14 mouse cellular contexts compared by ENCODE assay signal in the genomic region with DNA sequence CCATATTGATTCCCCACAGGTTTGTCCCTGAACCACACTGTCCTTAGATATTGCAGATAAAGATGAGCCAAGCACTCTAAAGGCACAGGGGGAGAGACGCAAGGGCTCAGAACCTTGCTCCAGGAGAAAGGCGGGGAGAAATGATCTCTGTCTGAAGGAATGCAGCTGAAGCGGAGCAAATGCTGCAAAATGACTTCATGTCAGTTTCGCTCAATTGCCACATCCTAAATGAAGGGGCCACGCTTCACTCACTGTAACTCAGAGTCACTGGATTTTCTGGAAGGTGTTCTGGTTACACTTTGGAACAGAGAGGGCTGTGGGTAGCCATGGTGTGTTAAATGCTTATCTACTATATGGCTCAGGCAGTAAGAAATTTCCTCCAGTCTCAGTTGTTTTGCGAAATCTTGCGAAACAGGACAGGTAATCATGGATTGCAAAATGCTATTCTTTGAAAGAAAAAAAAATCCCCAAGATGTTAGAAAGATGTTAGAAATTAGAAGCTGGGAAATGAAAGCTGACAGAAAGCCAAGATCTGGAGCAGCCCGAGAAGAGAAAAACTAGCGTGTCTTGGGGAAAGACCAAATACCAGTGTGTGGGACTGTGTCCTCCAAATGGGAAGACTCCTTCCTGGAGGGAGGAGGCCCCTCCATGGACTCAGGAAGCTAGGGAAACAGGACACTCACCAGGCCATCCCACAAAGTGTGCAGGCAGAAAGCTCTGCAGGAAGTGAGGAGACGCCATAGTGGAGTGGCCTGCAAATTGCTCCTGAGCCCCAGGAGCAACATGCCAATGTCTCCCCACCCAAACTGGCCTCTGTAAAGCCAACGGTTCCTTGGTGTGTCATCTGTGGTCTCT.
DNase-seq lines count a peak whose midpoint lies in the region; ATAC-seq lines count a peak whose summit lies in the region.
"Had no signal": no experiment of that assay in that cellular context is flagged by ENCODE, and none has a peak within 500 bp of the region (broad histone marks: within the 10 kb centered on the region; RNA-seq: fewer than 3 reads in every experiment).

No protein-coding gene starts in this region.

- no peak for ATAC-seq in embryonic facial prominence, embryonic 12.5 days (ENCODE audit: insufficient number of reproducible peaks, insufficient read depth, low FRiP score, low TSS enrichment)
- ATAC-seq in lung, embryonic 16.5 days (ENCODE audit: low read depth): peak; percentile 16; the same call in 1 of the 2 replicates
- no peak for ATAC-seq in heart, embryonic 13.5 days (ENCODE audit: extremely low read depth, insufficient number of reproducible peaks, low FRiP score, low TSS enrichment)
- ATAC-seq in stomach, embryonic 15.5 days (ENCODE audit: insufficient read depth, low FRiP score, low read depth): no peak
- no peak for ATAC-seq in CD4-positive, CD25-positive, alpha-beta regulatory T cell, adult 4 months
- no peak for ATAC-seq in hindbrain, embryonic 11.5 days (ENCODE audit: low FRiP score)
- ATAC-seq: activated CD4-positive, CD25-positive, alpha-beta regulatory T cell, adult 4 months; forebrain, postnatal 0 days had no signal

- H3K4me1 ChIP-seq in embryonic facial prominence, embryonic 12.5 days: peaks cover 48% of the 10 kb centered on the region
- H3K4me1 ChIP-seq in embryonic facial prominence, embryonic 10.5 days: peaks cover 65% of the 10 kb centered on the region
- H3K4me1 ChIP-seq in lung, embryonic 16.5 days (replicated peaks; ENCODE audit: control insufficient read depth, insufficient read depth, low read length): peaks cover 57% of the 10 kb centered on the region
- H3K4me1 ChIP-seq in heart, embryonic 13.5 days: peaks cover 84% of the 10 kb centered on the region
- H3K4me1 ChIP-seq in stomach, embryonic 15.5 days: peaks cover 39% of the 10 kb centered on the region
- H3K4me1 ChIP-seq in hindbrain, embryonic 11.5 days (replicated peaks; ENCODE audit: control insufficient read depth, insufficient read depth, low read length): no peaks in the 10 kb centered on the region

- peak overlapping the region; percentile 36; the same call in 1 of the 2 replicates for H3K27ac ChIP-seq in embryonic facial prominence, embryonic 12.5 days
- H3K27ac ChIP-seq in embryonic facial prominence, embryonic 10.5 days (replicated peaks): no peak overlapping the region; the same call in 1 of the 2 replicates
- peak overlapping the region; percentile 44 for H3K27ac ChIP-seq in lung, embryonic 16.5 days (ENCODE audit: low read length)
- H3K27ac ChIP-seq in heart, embryonic 13.5 days (replicated peaks): peak overlapping the region; percentile 82
- H3K27ac ChIP-seq in stomach, embryonic 15.5 days: peak overlapping the region; percentile 32; the same call in 1 of the 2 replicates
- H3K27ac ChIP-seq in hindbrain, embryonic 11.5 days (ENCODE audit: low read depth, low read length): no peak overlapping the region

- DNase-seq in embryonic facial prominence, embryonic 10.5 days (ENCODE audit: low spot score): no peak
- no peak for DNase-seq in lung, postnatal 4 days
- no peak for DNase-seq in hindbrain, embryonic 11.5 days (ENCODE audit: low spot score)
- DNase-seq: cerebellum, postnatal 25 days; forebrain, postnatal 0 days; layer of hippocampus, adult 9-11 months; right cerebral cortex, adult 18-20 months; thymus, adult 18-20 months had no signal

- no peak overlapping the region for H3K9ac ChIP-seq in embryonic facial prominence, embryonic 12.5 days
- H3K9ac ChIP-seq in lung, embryonic 16.5 days (ENCODE audit: low read length): no peak overlapping the region
- no peak overlapping the region for H3K9ac ChIP-seq in heart, embryonic 13.5 days
- no peak overlapping the region for H3K9ac ChIP-seq in stomach, embryonic 15.5 days
- no peak overlapping the region for H3K9ac ChIP-seq in hindbrain, embryonic 11.5 days (ENCODE audit: low read depth, low read length)
- H3K9ac ChIP-seq: forebrain, postnatal 0 days had no signal

- H3K4me2 ChIP-seq in embryonic facial prominence, embryonic 12.5 days (replicated peaks): no peak overlapping the region
- no peak overlapping the region for H3K4me2 ChIP-seq in lung, embryonic 16.5 days (ENCODE audit: low read depth, low read length)
- no peak overlapping the region for H3K4me2 ChIP-seq in heart, embryonic 13.5 days
- no peak overlapping the region for H3K4me2 ChIP-seq in stomach, embryonic 15.5 days
- H3K4me2 ChIP-seq in hindbrain, embryonic 11.5 days (replicated peaks; ENCODE audit: low read depth, low read length): no peak overlapping the region

- WGBS in embryonic facial prominence, embryonic 12.5 days: 60% methylated on average over 11 of the region's 11 CpGs
- 79% methylated on average over 11 of the region's 11 CpGs for WGBS in embryonic facial prominence, embryonic 10.5 days
- 36% methylated on average over 11 of the region's 11 CpGs for WGBS in lung, embryonic 16.5 days
- WGBS in heart, embryonic 13.5 days: 63% methylated on average over 11 of the region's 11 CpGs
- WGBS in stomach, embryonic 15.5 days: 51% methylated on average over 11 of the region's 11 CpGs
- 84% methylated on average over 11 of the region's 11 CpGs for WGBS in hindbrain, embryonic 11.5 days

- H3K27me3 ChIP-seq in embryonic facial prominence, embryonic 12.5 days: no peaks in the 10 kb centered on the region
- H3K27me3 ChIP-seq in embryonic facial prominence, embryonic 10.5 days (replicated peaks; ENCODE audit: low read depth, poor library complexity, severe bottlenecking): peaks cover 17% of the 10 kb centered on the region; the same call in 1 of the 2 replicates
- no peaks in the 10 kb centered on the region for H3K27me3 ChIP-seq in lung, embryonic 16.5 days (ENCODE audit: control insufficient read depth, insufficient read depth, low read depth, low read length)
- no peaks in the 10 kb centered on the region for H3K27me3 ChIP-seq in heart, embryonic 13.5 days (replicated peaks)
- H3K27me3 ChIP-seq in stomach, embryonic 15.5 days (replicated peaks): no peaks in the 10 kb centered on the region
- no peaks in the 10 kb centered on the region for H3K27me3 ChIP-seq in hindbrain, embryonic 11.5 days (ENCODE audit: control insufficient read depth, insufficient read depth, low read length)

- no peaks in the 10 kb centered on the region for H3K36me3 ChIP-seq in embryonic facial prominence, embryonic 12.5 days
- H3K36me3 ChIP-seq in embryonic facial prominence, embryonic 10.5 days (replicated peaks): 0 out of 2 replicates have a peak, but pooled peaks cover 3% of the 10 kb centered on the region
- no peaks in the 10 kb centered on the region; the same call in none of the 2 replicates for H3K36me3 ChIP-seq in lung, embryonic 16.5 days (ENCODE audit: control insufficient read depth, insufficient read depth, low read length)
- peaks cover 4% of the 10 kb centered on the region; the same call in 1 of the 2 replicates for H3K36me3 ChIP-seq in heart, embryonic 13.5 days
- H3K36me3 ChIP-seq in stomach, embryonic 15.5 days: no peaks in the 10 kb centered on the region
- no peaks in the 10 kb centered on the region for H3K36me3 ChIP-seq in hindbrain, embryonic 11.5 days (ENCODE audit: control insufficient read depth, insufficient read depth, low read length)

- H3K9me3 ChIP-seq in embryonic facial prominence, embryonic 12.5 days: no peaks in the 10 kb centered on the region
- H3K9me3 ChIP-seq in embryonic facial prominence, embryonic 10.5 days: no peaks in the 10 kb centered on the region
- H3K9me3 ChIP-seq in lung, embryonic 16.5 days (ENCODE audit: control insufficient read depth, low read length): no peaks in the 10 kb centered on the region
- H3K9me3 ChIP-seq in heart, embryonic 13.5 days: no peaks in the 10 kb centered on the region
- H3K9me3 ChIP-seq in stomach, embryonic 15.5 days: no peaks in the 10 kb centered on the region
- no peaks in the 10 kb centered on the region for H3K9me3 ChIP-seq in hindbrain, embryonic 11.5 days (ENCODE audit: control insufficient read depth, low read length)

- no peak overlapping the region for H3K4me3 ChIP-seq in embryonic facial prominence, embryonic 12.5 days
- no peak overlapping the region for H3K4me3 ChIP-seq in embryonic facial prominence, embryonic 10.5 days
- H3K4me3 ChIP-seq in lung, embryonic 16.5 days (ENCODE audit: low read length): no peak overlapping the region
- H3K4me3 ChIP-seq in heart, embryonic 13.5 days: no peak overlapping the region
- no peak overlapping the region for H3K4me3 ChIP-seq in stomach, embryonic 15.5 days (replicated peaks)
- no peak overlapping the region for H3K4me3 ChIP-seq in hindbrain, embryonic 11.5 days (ENCODE audit: low read depth, low read length)

Comparison
In these comparisons a context has a peak if more than half of its experiments do, and no peak if none do; other contexts are left out.
1. H3K27ac ChIP-seq: peak in embryonic facial prominence, embryonic 12.5 days (single experiment), lung, embryonic 16.5 days (single experiment), heart, embryonic 13.5 days (single experiment) and stomach, embryonic 15.5 days (single experiment); none in embryonic facial prominence, embryonic 10.5 days (single experiment) and hindbrain, embryonic 11.5 days (single experiment).